Mouse (Mus musculus): Measurements from ENCODE around the gene Tpm4.

Tpm4 gene

DNA sequence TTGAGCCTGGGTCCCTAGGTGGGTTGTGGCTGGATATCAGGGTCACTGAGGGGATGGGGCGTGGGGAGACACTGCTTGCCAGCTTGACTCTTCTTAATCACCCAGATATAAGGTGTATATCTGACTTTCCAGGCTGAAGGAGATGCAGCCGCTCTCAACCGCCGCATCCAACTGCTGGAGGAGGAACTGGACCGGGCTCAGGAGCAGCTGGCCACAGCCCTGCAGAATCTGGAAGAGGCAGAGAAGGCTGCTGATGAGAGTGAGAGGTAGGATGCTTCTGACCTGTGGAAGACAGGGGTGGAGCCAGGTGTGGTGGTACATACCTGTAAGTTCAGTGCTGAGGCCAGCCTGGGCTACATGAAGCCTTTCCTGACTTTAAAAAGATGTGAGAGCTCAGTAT is 3.7 kb downstream of the Tpm4 start:
- no peak for DNase-seq (ENCODE audit: extremely low read depth, low read depth)

GRCm38 (mm10) chr8:72143256-72143824 is 8.6 kb downstream of the Tpm4 start:
- DNase-seq (ENCODE audit: extremely low read depth, low read depth): no peak

DNA sequence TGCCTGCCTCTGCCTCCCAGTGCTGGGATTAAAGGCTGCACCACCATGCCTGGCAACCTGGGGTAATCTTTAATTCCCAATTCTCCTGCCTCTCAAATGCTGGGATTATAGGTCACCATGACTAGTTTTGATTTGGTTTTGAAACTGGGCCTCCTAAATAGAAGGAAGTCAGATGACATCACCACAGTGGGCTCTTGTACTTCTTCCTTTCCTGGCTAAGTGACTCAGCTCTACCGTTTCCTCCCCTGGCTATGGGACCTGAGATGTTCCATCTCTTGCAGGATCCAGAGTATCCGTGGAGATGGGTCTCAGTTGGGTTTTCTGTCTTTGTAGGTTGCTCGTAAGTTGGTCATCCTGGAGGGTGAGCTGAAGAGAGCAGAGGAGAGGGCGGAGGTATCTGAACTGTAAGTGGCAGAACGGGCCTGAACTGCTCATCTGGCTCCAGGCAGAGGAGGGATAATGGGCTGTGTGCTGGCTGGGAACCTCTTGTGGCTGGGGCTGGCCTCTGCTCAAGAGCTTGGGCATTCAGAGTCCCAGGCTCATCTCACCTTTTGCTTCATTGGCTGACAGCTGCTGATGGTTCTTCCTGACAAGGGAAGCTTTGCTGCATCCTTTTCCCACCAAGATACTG is 9.7 kb downstream of the Tpm4 start:
- DNase-seq (ENCODE audit: extremely low read depth, low read depth): no peak

GRCm38 (mm10) chr8:72145511-72145910 is 10.7 kb downstream of the Tpm4 start:
- DNase-seq (ENCODE audit: extremely low read depth, low read depth): no peak

GRCm38 (mm10) chr8:72146056-72146455 is 11.3 kb downstream of the Tpm4 start:
- DNase-seq (ENCODE audit: extremely low read depth, low read depth): no peak

GRCm38 (mm10) chr8:72146556-72146955 is 11.8 kb downstream of the Tpm4 start:
- no peak for DNase-seq (ENCODE audit: extremely low read depth, low read depth)

DNA sequence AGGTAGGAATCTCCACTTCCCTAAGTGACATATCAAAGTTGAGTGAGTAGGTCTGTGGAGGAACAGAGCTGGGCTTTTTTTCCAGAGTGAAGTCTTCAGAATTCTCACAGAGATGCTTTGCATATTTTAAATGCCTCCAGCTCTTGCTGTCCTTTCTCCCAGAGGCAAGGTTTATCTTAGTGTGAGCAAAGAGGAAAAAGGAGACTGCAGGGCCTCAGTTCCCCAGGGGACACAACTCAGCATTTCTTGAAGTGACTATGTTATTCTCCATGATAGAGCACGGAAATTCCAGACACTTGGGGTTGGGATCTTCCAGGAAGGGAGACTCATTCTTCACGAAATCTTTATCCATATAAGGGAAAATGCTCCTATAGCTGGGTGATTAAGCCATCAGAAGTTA is 12.5 kb downstream of the Tpm4 start:
- no peak for DNase-seq (ENCODE audit: extremely low read depth, low read depth)

DNA sequence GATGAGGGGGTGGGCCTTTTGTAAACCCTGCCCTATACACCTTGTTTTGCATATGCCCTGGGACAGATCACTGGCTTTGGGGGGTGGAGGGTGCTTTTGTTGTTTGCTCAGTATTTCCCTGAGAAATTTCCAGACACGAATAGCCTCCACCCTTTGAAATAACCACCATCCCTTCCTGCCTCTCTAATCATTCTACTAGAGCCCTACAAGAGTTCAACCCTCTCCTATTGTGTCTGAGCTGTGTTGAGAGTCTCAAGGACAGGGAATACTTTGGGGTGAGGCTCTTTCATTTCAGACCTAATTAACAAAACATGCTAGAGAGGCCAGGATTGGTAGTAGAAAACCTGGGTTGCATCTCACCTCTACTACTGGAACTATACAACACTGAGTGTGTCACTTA is 14.3 kb downstream of the Tpm4 start:
- DNase-seq (ENCODE audit: extremely low read depth, low read depth): no peak

DNA sequence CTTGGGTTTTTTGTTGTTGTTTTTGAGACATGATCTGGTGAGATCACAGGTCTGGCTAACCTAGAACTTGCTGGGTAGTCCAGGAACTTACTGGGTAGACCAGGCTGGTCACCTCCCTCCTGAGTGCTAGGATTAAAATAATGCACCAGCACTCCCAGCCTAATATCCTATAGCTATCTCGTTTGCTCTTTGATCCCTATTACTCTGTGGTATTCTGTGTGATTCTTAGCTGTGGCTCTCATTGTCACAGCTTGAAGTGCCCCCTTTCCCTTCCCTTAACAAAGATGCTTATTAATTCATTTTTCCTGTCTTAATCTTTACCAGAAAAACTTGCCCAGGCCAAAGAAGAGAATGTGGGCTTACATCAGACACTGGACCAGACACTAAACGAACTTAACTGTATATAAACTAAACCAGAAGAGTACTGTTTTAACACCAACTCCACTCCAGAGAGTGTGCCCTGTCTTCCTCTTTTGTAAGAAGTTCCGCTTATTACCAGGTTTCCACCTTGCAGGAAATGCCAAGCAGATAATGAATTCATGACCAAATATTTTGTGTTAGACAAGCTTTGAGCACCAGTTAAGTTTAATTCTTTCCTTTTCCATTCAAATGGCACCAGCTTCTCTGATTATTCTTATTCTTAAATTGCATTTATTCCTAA is 16.8 kb downstream of the Tpm4 start:
- peak; percentile 87 for DNase-seq (ENCODE audit: extremely low read depth, low read depth)

DNA sequence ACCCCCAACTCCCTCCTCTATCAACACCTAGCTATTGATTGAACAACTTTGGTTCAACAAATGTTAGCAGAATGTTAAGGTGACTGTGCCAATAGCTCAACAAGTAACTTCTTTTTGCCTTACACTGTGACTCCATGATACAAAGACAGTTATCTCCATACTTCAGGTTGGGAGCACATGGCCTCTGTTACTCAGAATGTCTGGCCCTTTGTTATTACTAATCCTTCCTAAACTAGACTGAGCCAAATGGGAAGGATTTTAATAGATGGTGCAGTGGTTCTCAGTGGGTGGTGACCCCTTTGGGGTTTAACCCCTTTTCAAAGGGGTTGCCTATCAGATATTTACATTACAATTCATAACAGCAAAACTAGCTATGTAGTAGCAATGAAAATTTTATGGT is 18.6 kb downstream of the Tpm4 start:
- DNase-seq (ENCODE audit: extremely low read depth, low read depth): no peak

DNA sequence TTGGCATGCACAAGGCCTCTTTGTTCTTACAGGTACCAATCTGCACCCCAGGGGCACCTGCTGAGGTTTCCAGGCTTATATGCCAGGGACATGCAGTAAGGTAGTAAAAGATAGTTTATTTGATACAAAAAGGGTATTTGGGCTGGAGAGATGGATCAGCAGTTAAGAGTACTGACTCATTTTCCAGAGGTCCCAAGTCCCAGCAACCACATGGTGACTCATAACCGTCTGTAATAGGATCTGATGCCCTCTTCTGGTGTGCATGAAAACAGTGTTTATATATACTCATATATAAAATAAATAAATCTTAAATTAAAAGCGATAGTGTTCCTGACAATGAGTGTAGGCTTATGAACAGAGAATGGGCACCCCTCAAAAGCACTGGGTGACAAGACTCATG is 23.3 kb downstream of the Tpm4 start:
- DNase-seq (ENCODE audit: extremely low read depth, low read depth): no peak

GRCm38 (mm10) chr8:72158726-72159125 is 24.0 kb downstream of the Tpm4 start:
- no peak for DNase-seq (ENCODE audit: extremely low read depth, low read depth)

GRCm38 (mm10) chr8:72160007-72160406 is 25.2 kb downstream of the Tpm4 start:
- DNase-seq (ENCODE audit: extremely low read depth, low read depth): no peak

GRCm38 (mm10) chr8:72160707-72161697 is 26.2 kb downstream of the Tpm4 start, which contains the start of gene Rab8a:
Gene Rab8a (plus strand): TSS chr8:72161200.
- peak; percentile 95 for DNase-seq (ENCODE audit: extremely low read depth, low read depth)

- no peak for DNase-seq (ENCODE audit: extremely low read depth, low read depth)
Measured at GRCm38 (mm10) chr8:72162821-72163220, 28.0 kb downstream of the Tpm4 start.

- peak; percentile 76 for DNase-seq (ENCODE audit: extremely low read depth, low read depth)
Measured at GRCm38 (mm10) chr8:72169098-72169668, 34.4 kb downstream of the Tpm4 start.

DNA sequence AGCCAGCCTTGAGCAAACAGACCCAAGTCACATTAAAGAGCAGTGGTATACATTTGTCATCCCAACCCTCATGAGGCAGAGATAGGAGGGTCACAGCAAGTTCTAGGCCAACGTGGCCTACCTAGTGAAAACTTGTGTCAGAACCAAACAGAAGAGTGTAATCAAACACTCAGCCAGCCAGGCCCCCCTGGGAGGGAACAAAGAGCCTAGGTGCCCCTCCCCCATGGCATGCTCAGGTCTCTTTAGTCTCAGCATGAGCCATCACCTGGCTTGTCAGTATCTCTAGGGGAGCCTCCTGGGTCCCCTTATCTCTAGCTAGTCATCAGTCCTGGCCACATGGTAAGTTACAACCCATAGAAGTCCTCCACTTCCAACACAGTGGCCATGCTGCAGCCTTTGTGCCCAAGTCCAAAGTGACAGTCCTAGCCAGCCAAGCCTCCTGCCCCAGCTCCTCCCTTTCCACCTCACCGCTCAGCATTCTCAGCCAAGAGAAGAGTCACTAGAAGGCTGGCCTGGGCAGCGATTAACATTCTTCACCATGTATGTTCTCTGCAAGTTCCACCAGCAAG is 35.0 kb downstream of the Tpm4 start:
- DNase-seq (ENCODE audit: extremely low read depth, low read depth): no peak

DNA sequence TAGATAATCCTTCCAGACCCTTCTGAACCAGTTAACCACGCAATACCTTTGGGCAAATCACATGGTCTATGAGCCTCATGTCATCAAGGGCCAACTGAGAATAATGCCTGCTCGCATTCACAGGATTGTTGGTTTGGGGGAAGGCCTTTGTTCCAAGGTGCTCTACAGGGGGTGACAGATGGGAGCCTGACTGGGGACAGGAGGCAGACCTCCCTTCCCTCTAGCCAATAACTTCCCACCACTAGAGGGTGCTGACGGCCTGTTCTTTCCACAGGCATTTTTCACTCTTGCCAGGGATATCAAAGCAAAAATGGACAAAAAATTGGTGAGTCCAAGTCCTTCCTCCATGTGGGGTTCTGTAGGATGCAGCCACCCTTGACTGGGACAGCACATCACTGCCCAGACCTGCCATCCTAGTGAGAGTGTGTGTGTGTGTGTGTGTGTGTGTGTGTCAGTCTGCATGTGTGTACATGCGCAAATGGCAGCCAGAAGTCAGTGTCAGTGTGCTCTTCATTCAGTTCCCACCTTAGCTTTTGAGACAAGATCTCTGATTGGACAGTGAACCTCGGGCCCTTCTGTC is 42.7 kb downstream of the Tpm4 start:
- no peak for DNase-seq (ENCODE audit: extremely low read depth, low read depth)

DNA sequence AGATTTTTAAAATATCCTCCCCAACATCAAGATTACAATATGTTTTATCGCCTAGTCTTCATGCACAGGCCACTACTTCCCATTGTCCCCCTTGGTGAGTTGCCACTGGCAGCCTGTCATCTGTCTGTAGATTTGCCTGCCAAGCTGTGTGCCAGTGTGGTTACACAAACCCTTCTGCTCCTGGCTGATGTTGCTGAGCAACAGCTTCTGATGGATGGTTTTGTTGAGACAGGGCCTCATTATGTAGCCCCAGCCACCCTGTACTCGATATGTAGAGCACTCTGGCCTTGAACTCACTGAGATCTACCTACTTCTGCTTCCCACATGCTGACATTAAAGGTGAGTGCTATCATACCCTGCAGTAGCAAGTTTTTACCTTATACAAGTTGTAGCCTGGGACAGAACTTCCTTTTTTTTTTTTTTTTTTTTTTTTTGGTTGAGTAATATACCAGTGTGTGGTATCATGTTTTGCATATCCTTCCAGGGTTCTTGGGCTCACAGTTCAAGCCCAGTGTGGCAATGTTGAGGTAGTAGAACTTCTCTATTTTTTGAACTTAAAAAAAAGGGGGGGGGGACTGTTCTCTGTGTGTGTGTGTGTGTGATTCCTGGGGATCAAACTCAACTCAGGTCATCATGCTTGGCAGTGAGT is 48.9 kb downstream of the Tpm4 start:
- peak; percentile 71 for DNase-seq (ENCODE audit: extremely low read depth, low read depth)

DNA sequence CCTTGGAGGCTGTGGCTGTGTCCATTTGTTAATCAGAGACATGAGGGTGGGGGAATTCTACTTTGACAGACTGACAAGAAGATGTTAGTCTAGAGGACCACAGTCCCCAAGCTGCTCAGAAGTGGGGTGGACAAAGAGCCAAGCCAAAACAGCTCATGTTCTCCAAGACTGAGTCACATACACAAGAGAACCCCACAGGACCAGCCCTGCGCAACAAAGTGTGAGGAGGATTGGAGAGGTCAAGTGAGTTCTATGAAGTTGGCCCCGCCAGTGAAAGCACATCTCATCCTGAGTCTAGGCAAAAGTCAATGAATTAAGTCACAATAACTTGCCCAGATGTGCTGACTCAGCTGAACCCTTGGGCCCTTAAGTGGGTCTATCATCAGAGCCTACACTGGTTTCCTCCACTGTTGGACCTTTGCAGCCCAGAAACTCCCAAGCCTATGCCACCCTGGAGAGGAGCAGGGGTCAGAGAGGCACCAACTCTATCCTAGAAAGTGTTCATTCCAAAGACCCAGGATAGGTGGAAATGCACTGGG is 53.1 kb downstream of the Tpm4 start:
- DNase-seq (ENCODE audit: extremely low read depth, low read depth): no peak
